Mouse (Mus musculus): ENCODE data around the gene Tuba1c. TPM values are rescaled to one million over a fixed set of nuclear protein-coding genes. Genes with fewer than 3 reads are reported as not detected.
A peak's percentile ranks its signal among the peaks of the same experiment; 100 is the strongest.

The Tuba1c gene
- 10 to 100 TPM; 31.9 to 39.8 TPM for total RNA-seq (2021)
- long read RNA-seq, experiment 1, transcript Tuba1c-201 (4 exons, 1,982 nt): major isoform, 19 of 23 reads
- long read RNA-seq, experiment 1, partial matches to known transcripts: 1 of 23 reads
- long read RNA-seq, experiment 1, other reads (novel, unspliced or antisense): 3 of 23 reads
- long read RNA-seq, experiment 2, transcript Tuba1c-201 (4 exons, 1,982 nt): major isoform, 6 of 8 reads
- long read RNA-seq, experiment 2, partial matches to known transcripts: 2 of 8 reads
- long read RNA-seq, experiment 2, other reads (novel, unspliced or antisense): 0 of 8 reads

- peak; percentile 89 for DNase-seq
These were observed at the start of gene Tuba1c for GRCm38 (mm10) chr15:99029619-99030584. Tuba1c (plus strand) TSS chr15:99029891.

GRCm38 (mm10) chr15:98980012-98980614 is 49.6 kb upstream of the Tuba1c start:
- no peak for DNase-seq

GRCm38 (mm10) chr15:98982100-98982499 is 47.6 kb upstream of the Tuba1c start:
- no peak for DNase-seq

GRCm38 (mm10) chr15:98983431-98984081 is 46.1 kb upstream of the Tuba1c start:
- no peak for DNase-seq

GRCm38 (mm10) chr15:98984681-98985080 is 45.0 kb upstream of the Tuba1c start:
- DNase-seq: no peak

GRCm38 (mm10) chr15:98985240-98985981 is 44.3 kb upstream of the Tuba1c start:
- peak; percentile 61 for DNase-seq

- no peak for DNase-seq
These were observed 43.5 kb upstream of the Tuba1c start for GRCm38 (mm10) chr15:98985982-98986715.

GRCm38 (mm10) chr15:98987077-98987630 is 42.5 kb upstream of the Tuba1c start:
- no peak for DNase-seq

- no peak for DNase-seq
These were observed 42.0 kb upstream of the Tuba1c start for GRCm38 (mm10) chr15:98987661-98988181.

- DNase-seq: no peak
These were observed 40.9 kb upstream of the Tuba1c start for GRCm38 (mm10) chr15:98988787-98989186.

GRCm38 (mm10) chr15:98989701-98990430 is 39.8 kb upstream of the Tuba1c start:
- no peak for DNase-seq

- DNase-seq: no peak
These were observed 38.8 kb upstream of the Tuba1c start for GRCm38 (mm10) chr15:98990669-98991539.

- no peak for DNase-seq
These were observed 38.1 kb upstream of the Tuba1c start for GRCm38 (mm10) chr15:98991540-98992050.

- no peak for DNase-seq
These were observed 37.4 kb upstream of the Tuba1c start for GRCm38 (mm10) chr15:98992086-98992912.

GRCm38 (mm10) chr15:98993093-98993793 is 36.4 kb upstream of the Tuba1c start:
- DNase-seq: peak; percentile 97

GRCm38 (mm10) chr15:98993865-98994264 is 35.8 kb upstream of the Tuba1c start:
- DNase-seq: peak; percentile 91
